Mouse (Mus musculus) thymus, adult 18-20 months (tissue): ENCODE data around the gene Dusp8.

Experiments
- DNase-seq, 2 experiments: peaks; one replicate each; pipeline ENCODE4 v3.0.0; 2022; ENCODE audit warnings: mixed read lengths in 2 of 2

The Dusp8 gene

GRCm38 (mm10) chr7:142045344-142045743 lies 50.3 kb downstream of the Dusp8 start:
- no peak for DNase-seq

- no peak for DNase-seq
Observed at GRCm38 (mm10) chr7:142040756-142041155, 54.9 kb downstream of the Dusp8 start.

GRCm38 (mm10) chr7:142037553-142038170 lies 58.0 kb downstream of the Dusp8 start:
- DNase-seq: peak in 1 of 2 experiments; percentile 10

GRCm38 (mm10) chr7:142035048-142035811 lies 60.4 kb downstream of the Dusp8 start:
- DNase-seq: no peak

- no peak for DNase-seq
Observed at GRCm38 (mm10) chr7:142034198-142034597, 61.4 kb downstream of the Dusp8 start.

- no peak for DNase-seq
Observed at GRCm38 (mm10) chr7:142030073-142030472, 65.6 kb downstream of the Dusp8 start.
